Mouse (Mus musculus) left cerebral cortex, postnatal 36 days (tissue): ENCODE results near the gene Il18. TPM values are rescaled to one million over a fixed set of nuclear protein-coding genes. Genes with fewer than 3 reads are reported as not detected.

Experiments used
- DNase-seq, 2 experiments: peaks; one replicate each; pipeline ENCODE4 v3.0.0; 2021 to 2022; ENCODE audit warnings: low spot score in 2 of 2, mixed read lengths in 1 of 2
- intact Hi-C: fragments of 180-260 bp; cut with DNase I; formaldehyde crosslinking; loops from one replicate; pipeline ENCODE4 v1.15.1; 2025
- total RNA-seq, 2 experiments: library from RNA; stranded (reverse); gene quantifications; 2 replicates each; pipeline ENCODE4 v1.2.3; 2021

The Il18 gene
- total RNA-seq, 2 experiments from 2014 or later = 24.7 to 26.7 TPM

GRCm38 (mm10) chr9:50547859-50548478 lies 6.7 kb upstream of the Il18 start:
- intact Hi-C loops = no loop called here
- no peak for DNase-seq

- DNase-seq = no peak
- intact Hi-C loops = no loop called here
Measured at GRCm38 (mm10) chr9:50548936-50549335, 5.7 kb upstream of the Il18 start.

GRCm38 (mm10) chr9:50552206-50552605 lies 2.4 kb upstream of the Il18 start:
- intact Hi-C loops = no loop called here
- no peak for DNase-seq

- intact Hi-C loops = no loop called here
Measured at GRCm38 (mm10) chr9:50553547-50553946, 1.1 kb upstream of the Il18 start.

GRCm38 (mm10) chr9:50555094-50555446 lies 443 bp downstream of the Il18 start, which contains the start of gene Bco2:
Bco2 (minus strand) TSS chr9:50555181.
- no peak for DNase-seq
- intact Hi-C loops = no loop called here

More at GRCm38 (mm10) chr9:50553547-50553946, 1.1 kb upstream of the Il18 start:
- DNase-seq = no peak

- DNase-seq = no peak
- intact Hi-C loops = no loop called here
Measured at GRCm38 (mm10) chr9:50561145-50561917, 6.7 kb downstream of the Il18 start, which contains the start of gene Tex12. Tex12 (minus strand) TSS chr9:50561325.

- intact Hi-C loops = no loop called here
- DNase-seq = no peak
Measured at GRCm38 (mm10) chr9:50561918-50562360, 7.3 kb downstream of the Il18 start.

GRCm38 (mm10) chr9:50565173-50565572 lies 10.5 kb downstream of the Il18 start:
- intact Hi-C loops = no loop called here

GRCm38 (mm10) chr9:50565940-50566339 lies 11.3 kb downstream of the Il18 start:
- intact Hi-C loops = no loop called here
- no peak for DNase-seq

More at GRCm38 (mm10) chr9:50565173-50565572, 10.5 kb downstream of the Il18 start:
- no peak for DNase-seq

- no peak for DNase-seq
- intact Hi-C loops = no loop called here
Measured at GRCm38 (mm10) chr9:50567372-50567771, 12.7 kb downstream of the Il18 start.

- intact Hi-C loops = no loop called here
- DNase-seq = no peak
Measured at GRCm38 (mm10) chr9:50567881-50568280, 13.3 kb downstream of the Il18 start.

GRCm38 (mm10) chr9:50569599-50570525 lies 15.2 kb downstream of the Il18 start:
- intact Hi-C loops = no loop called here
- no peak for DNase-seq

GRCm38 (mm10) chr9:50580370-50580769 lies 25.7 kb downstream of the Il18 start:
- intact Hi-C loops = no loop called here
- no peak for DNase-seq

GRCm38 (mm10) chr9:50585145-50585818 lies 30.7 kb downstream of the Il18 start:
- DNase-seq = no peak
- intact Hi-C loops = no loop called here

- intact Hi-C loops = no loop called here
- no peak for DNase-seq
Measured at GRCm38 (mm10) chr9:50586955-50587354, 32.3 kb downstream of the Il18 start.

- no peak for DNase-seq
- intact Hi-C loops = no loop called here
Measured at GRCm38 (mm10) chr9:50590856-50591518, 36.4 kb downstream of the Il18 start.

GRCm38 (mm10) chr9:50592955-50593354 lies 38.3 kb downstream of the Il18 start:
- no peak for DNase-seq
- intact Hi-C loops = no loop called here

GRCm38 (mm10) chr9:50593544-50593943 lies 38.9 kb downstream of the Il18 start:
- intact Hi-C loops = no loop called here
- DNase-seq = no peak
